Mouse (Mus musculus): ENCODE results near the gene Ppp2r5a. TPM values are rescaled to one million over a fixed set of nuclear protein-coding genes. Genes with fewer than 3 reads are reported as not detected.

Gene Ppp2r5a
- total and polyA plus RNA-seq, 3 experiments, result 40.3 to 96.7 (median 62.0) TPM

- H3K79me2 ChIP-seq (replicated peaks; ENCODE audit: control insufficient read depth, extremely low read depth, insufficient read depth, poor library complexity, severe bottlenecking), result no peaks in the 10 kb centered on the region
- no peaks in the 10 kb centered on the region for H3K36me3 ChIP-seq (replicated peaks in 1 of 2; ENCODE audit: control insufficient read depth in 1 of 2, insufficient read depth in 1 of 2, low read length in 1 of 2)
- dilution Hi-C loops (cut with MboI; ENCODE audit: extremely low pct_ligation_motif_present, extremely low pct_unique_long_range_greater_than_20kb, low sequenced_read_pairs), result no loop called here
- TF ChIP-seq TBP (conservative IDR thresholded peaks at IDR 0.05; ENCODE audit: low read depth, low read length) (no peak), POLR2A (IDR thresholded peaks at IDR 0.05; ENCODE audit: low read depth, low read length) (no peak)
- H3K9me3 ChIP-seq (replicated peaks; ENCODE audit: low read length), result no peaks in the 10 kb centered on the region
- no peak overlapping the region for H3K4me3 ChIP-seq (replicated peaks in 1 of 3; ENCODE audit: low read depth in 2 of 3, low read length in 2 of 3, poor library complexity in 1 of 3)
- H3K4me1 ChIP-seq (ENCODE audit: control insufficient read depth in 1 of 2, insufficient read depth in 2 of 2), result peaks cover 2 to 7% of the 10 kb centered on the region in 2 experiments; a peak in 3 of 4 replicates
- DNase-seq (ENCODE audit: extremely low read depth), result no peak
- in situ Hi-C loops (cut with MboI; ENCODE audit: low pct_ligation_motif_present, low pct_unique_long_range_greater_than_20kb, low sequenced_read_pairs), result no loop called here
- H3K27ac ChIP-seq (ENCODE audit: insufficient read depth, low read depth), result no peak overlapping the region
- no peak overlapping the region for H3K4me2 ChIP-seq (ENCODE audit: insufficient read depth, low read depth, poor library complexity, severe bottlenecking)
- no peak overlapping the region for H3K9ac ChIP-seq (ENCODE audit: insufficient read depth, low read depth)
- H3K27me3 ChIP-seq (replicated peaks), result no peaks in the 10 kb centered on the region
Observed at GRCm38 (mm10) chr1:191432023-191432422, 29.0 kb upstream of the Ppp2r5a start.

DNA sequence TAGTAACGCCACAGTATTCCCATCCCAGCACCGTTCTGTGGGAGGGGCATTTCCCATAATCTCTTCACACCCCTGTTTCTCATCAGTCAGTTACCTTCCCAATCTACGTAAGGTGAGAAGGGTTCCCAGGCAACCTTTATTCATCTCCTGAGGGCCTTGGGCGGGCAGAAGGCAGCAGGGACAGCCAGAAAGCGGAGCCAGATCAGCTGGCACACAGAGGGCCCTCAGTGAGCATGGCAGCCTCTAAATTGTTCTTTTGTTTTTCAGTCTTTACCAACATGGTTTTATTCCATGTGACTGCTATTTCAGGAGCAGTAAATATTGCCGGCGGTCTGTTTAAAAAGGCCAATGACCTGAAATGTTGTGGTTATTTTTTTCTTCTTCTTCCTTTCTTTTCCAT is 27.0 kb upstream of the Ppp2r5a start:
- no peak for TF ChIP-seq MEF2A (IDR thresholded peaks at IDR 0.05; ENCODE audit: borderline replicate concordance, low read depth, low read length)
- no peak for TF ChIP-seq CTCF (conservative IDR thresholded peaks at IDR 0.05 in 1 of 2, IDR thresholded peaks at IDR 0.05 in 1 of 2; ENCODE audit: low read depth in 2 of 2, low read length in 2 of 2)
- TF ChIP-seq MYC (IDR thresholded peaks at IDR 0.05; ENCODE audit: low read depth, low read length), result no peak
- TF ChIP-seq SIN3A (IDR thresholded peaks at IDR 0.05; ENCODE audit: low read length), result no peak
- TF ChIP-seq HCFC1 (IDR thresholded peaks at IDR 0.05; ENCODE audit: low read depth, low read length), result no peak
- no peak for TF ChIP-seq SMC3 (IDR thresholded peaks at IDR 0.05; ENCODE audit: low read depth, low read length)
- no peak for TF ChIP-seq ZKSCAN1 (IDR thresholded peaks at IDR 0.05; ENCODE audit: borderline replicate concordance, low read depth, low read length)
- Histone ChIP-seq H3K36me3 (replicated peaks in 1 of 2; ENCODE audit: control insufficient read depth in 1 of 2, insufficient read depth in 1 of 2, low read length in 1 of 2) (no peaks in the 10 kb centered on the region), H3K27ac (ENCODE audit: insufficient read depth, low read depth) (no peak overlapping the region), H3K9ac (ENCODE audit: insufficient read depth, low read depth) (no peak overlapping the region), H3K9me3 (replicated peaks; ENCODE audit: low read length) (no peaks in the 10 kb centered on the region), H3K4me3 (replicated peaks in 1 of 3; ENCODE audit: low read depth in 2 of 3, low read length in 2 of 3, poor library complexity in 1 of 3) (no peak overlapping the region), H3K27me3 (replicated peaks) (no peaks in the 10 kb centered on the region), H3K4me2 (ENCODE audit: insufficient read depth, low read depth, poor library complexity, severe bottlenecking) (no peak overlapping the region), H3K79me2 (replicated peaks; ENCODE audit: control insufficient read depth, extremely low read depth, insufficient read depth, poor library complexity, severe bottlenecking) (no peaks in the 10 kb centered on the region), H3K4me1 (ENCODE audit: control insufficient read depth in 1 of 2, insufficient read depth in 2 of 2) (peaks cover 0 to under 1% of the 10 kb centered on the region in 2 experiments; a peak in 1 of 4 replicates)
- dilution Hi-C loops (cut with MboI; ENCODE audit: extremely low pct_ligation_motif_present, extremely low pct_unique_long_range_greater_than_20kb, low sequenced_read_pairs), result no loop called here
- no peak for DNase-seq (ENCODE audit: extremely low read depth)
- in situ Hi-C loops (cut with MboI; ENCODE audit: low pct_ligation_motif_present, low pct_unique_long_range_greater_than_20kb, low sequenced_read_pairs), result no loop called here

DNA sequence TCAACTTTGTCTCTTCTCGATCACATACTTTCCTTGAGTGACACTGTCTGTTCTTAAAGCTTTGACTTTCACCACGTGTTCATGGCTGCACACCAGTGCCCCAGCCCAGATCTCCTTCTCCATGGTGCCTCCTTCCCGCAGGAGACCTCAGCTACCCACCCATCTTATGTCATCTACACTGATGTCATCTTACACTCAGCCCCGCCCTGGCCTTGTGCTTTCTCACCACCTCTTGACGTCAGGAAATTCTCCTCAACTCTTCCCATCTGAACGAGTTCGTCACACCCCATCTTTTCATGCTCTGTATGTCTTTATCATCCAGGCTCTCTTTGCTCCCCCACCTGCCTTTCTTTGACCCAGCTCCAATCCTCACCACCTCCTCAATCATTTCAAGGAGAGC is 22.8 kb upstream of the Ppp2r5a start:
- in situ Hi-C loops (cut with MboI; ENCODE audit: low pct_ligation_motif_present, low pct_unique_long_range_greater_than_20kb, low sequenced_read_pairs), result no loop called here
- no peak overlapping the region for H3K4me3 ChIP-seq (replicated peaks in 1 of 3; ENCODE audit: low read depth in 2 of 3, low read length in 2 of 3, poor library complexity in 1 of 3)
- H3K9me3 ChIP-seq (replicated peaks; ENCODE audit: low read length), result no peaks in the 10 kb centered on the region
- no peaks in the 10 kb centered on the region for H3K79me2 ChIP-seq (replicated peaks; ENCODE audit: control insufficient read depth, extremely low read depth, insufficient read depth, poor library complexity, severe bottlenecking)
- H3K4me2 ChIP-seq (ENCODE audit: insufficient read depth, low read depth, poor library complexity, severe bottlenecking), result no peak overlapping the region
- H3K4me1 ChIP-seq (ENCODE audit: control insufficient read depth in 1 of 2, insufficient read depth in 2 of 2), result peaks cover 2 to 14% of the 10 kb centered on the region in 2 experiments; a peak in 3 of 4 replicates
- no peak overlapping the region for H3K9ac ChIP-seq (ENCODE audit: insufficient read depth, low read depth)
- dilution Hi-C loops (cut with MboI; ENCODE audit: extremely low pct_ligation_motif_present, extremely low pct_unique_long_range_greater_than_20kb, low sequenced_read_pairs), result no loop called here
- no peaks in the 10 kb centered on the region for H3K36me3 ChIP-seq (replicated peaks in 1 of 2; ENCODE audit: control insufficient read depth in 1 of 2, insufficient read depth in 1 of 2, low read length in 1 of 2)
- H3K27ac ChIP-seq (ENCODE audit: insufficient read depth, low read depth), result no peak overlapping the region
- no peak for DNase-seq (ENCODE audit: extremely low read depth)
- no peak for TF ChIP-seq JUND (conservative IDR thresholded peaks at IDR 0.05; ENCODE audit: low read depth, low read length)
- no peak for TF ChIP-seq KAT2A (IDR thresholded peaks at IDR 0.05; ENCODE audit: insufficient replicate concordance, low read length)
- TF ChIP-seq CHD2 (IDR thresholded peaks at IDR 0.05; ENCODE audit: low read length), result no peak
- no peak for TF ChIP-seq POLR2A (IDR thresholded peaks at IDR 0.05; ENCODE audit: low read depth, low read length)
- TF ChIP-seq ETS1 (conservative IDR thresholded peaks at IDR 0.05; ENCODE audit: low read depth, low read length), result no peak
- TF ChIP-seq EP300 (IDR thresholded peaks at IDR 0.05; ENCODE audit: low read length), result no peak
- no peak for TF ChIP-seq USF2 (conservative IDR thresholded peaks at IDR 0.05; ENCODE audit: low read depth, low read length)
- TF ChIP-seq HCFC1 (IDR thresholded peaks at IDR 0.05; ENCODE audit: low read depth, low read length), result no peak
- no peak for TF ChIP-seq RAD21 (IDR thresholded peaks at IDR 0.05; ENCODE audit: low read depth, low read length)
- no peak for TF ChIP-seq NELFE (IDR thresholded peaks at IDR 0.05; ENCODE audit: low read depth, low read length)
- no peak for TF ChIP-seq MAFK (IDR thresholded peaks at IDR 0.05; ENCODE audit: insufficient replicate concordance, low read length)
- TF ChIP-seq JUN (IDR thresholded peaks at IDR 0.05; ENCODE audit: insufficient read depth, low read depth, low read length), result no peak
- TF ChIP-seq ZC3H11A (IDR thresholded peaks at IDR 0.05; ENCODE audit: low read depth, low read length), result no peak
- TF ChIP-seq SIN3A (IDR thresholded peaks at IDR 0.05; ENCODE audit: low read length), result no peak
- no peak for TF ChIP-seq RCOR1 (conservative IDR thresholded peaks at IDR 0.05; ENCODE audit: low read depth, low read length)
- no peaks in the 10 kb centered on the region for H3K27me3 ChIP-seq (replicated peaks)

All from CH12.LX (cell line).